Mouse (Mus musculus): ENCODE data around the gene Gm6899. TPM values are rescaled to one million over a fixed set of nuclear protein-coding genes. Genes with fewer than 3 reads are reported as not detected.
A peak's percentile ranks its signal among the peaks of the same experiment; 100 is the strongest.

Gene Gm6899
- not detected in 2 replicates for polyA plus RNA-seq (2014; fragmentation: Nextera tagmentation; extraction: Ambion mirVana)

DNA sequence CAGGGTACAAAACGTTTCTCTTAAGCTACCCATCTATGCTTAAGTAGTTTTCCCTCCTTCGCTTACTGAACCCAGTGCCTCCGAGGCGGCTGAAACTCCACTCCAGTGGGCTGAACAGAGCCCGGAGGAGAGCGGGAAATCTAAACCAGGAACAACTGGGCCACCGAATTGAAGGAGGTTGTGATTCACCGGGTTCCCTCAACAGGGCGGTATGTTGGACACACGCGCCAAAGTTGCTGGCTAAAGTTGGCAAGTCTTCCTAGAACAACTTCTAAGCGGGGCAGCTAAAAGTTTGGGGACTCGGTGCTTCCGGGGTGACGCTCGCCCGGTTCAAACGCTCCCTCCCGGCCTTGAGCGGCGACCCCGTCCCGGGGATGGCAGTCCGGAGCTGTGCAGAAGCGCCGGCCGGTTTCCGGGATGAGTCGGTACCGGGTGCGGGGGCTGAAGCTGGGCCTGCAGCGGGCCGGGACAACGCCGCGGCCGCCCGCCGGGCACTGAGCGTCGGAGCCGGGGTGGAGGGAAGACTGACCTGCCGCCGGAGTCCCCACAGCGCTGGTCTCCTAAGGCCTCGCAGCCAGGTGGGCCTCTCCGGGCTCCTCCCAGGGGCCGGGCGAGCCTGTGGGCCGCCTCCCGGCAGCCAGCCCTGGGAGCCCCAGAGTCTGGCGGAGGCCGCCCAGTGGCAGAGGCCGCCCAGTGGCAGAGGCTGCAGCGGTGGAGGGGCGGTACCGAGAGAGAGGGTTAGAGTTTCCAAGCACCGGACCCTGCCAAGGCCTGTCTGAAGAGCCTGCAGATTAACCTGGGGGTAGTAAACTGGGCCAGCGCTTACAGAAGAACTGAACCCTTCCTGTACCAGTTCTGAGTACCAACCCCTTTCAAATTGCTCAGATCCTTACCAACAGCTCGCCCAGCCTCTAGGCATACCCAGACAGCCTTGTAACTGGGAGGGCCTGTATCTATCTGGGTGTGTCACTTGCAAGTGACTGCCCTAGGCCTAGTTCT, at the start of gene Gm6899, which contains the start of gene Vrk2:
Gm6899 (plus strand) TSS at position 181 of the 999 bp plus-strand sequence.
Vrk2 (minus strand) TSS at position 939 of the 999 bp plus-strand sequence.
- Histone ChIP-seq H3K4me1 (ENCODE audit: control insufficient read depth, insufficient read depth, low read length) (peaks cover 7% of the 10 kb centered on the region; the same call in 1 of the 2 replicates), H3K27me3 (replicated peaks; ENCODE audit: control insufficient read depth, insufficient read depth, low read length) (no peaks in the 10 kb centered on the region), H3K4me3 (ENCODE audit: low read depth, low read length) (peak within 1 kb of the TSS; percentile 57), H3K27ac (ENCODE audit: low read depth, low read length) (peak within 1 kb of the TSS; percentile 48), H3K9me3 (replicated peaks; ENCODE audit: control insufficient read depth, low read length) (no peaks in the 10 kb centered on the region), H3K9ac (ENCODE audit: low read length) (peak within 1 kb of the TSS; percentile 76), H3K36me3 (ENCODE audit: control insufficient read depth, insufficient read depth, low read length) (no peaks in the 10 kb centered on the region), H3K4me2 (ENCODE audit: low read length) (peak within 1 kb of the TSS; percentile 89)
- DNase-seq (ENCODE audit: low spot score) (peak; percentile 79), ATAC-seq (peak; percentile 98)
- under 1% methylated on average over 56 of the region's 60 CpGs for WGBS

GRCm38 (mm10) chr11:26551551-26551950, 41.5 kb upstream of the Gm6899 start:
- H3K4me3 ChIP-seq (ENCODE audit: low read depth, low read length) = no peak overlapping the region
- H3K36me3 ChIP-seq (ENCODE audit: control insufficient read depth, insufficient read depth, low read length) = no peaks in the 10 kb centered on the region
- no peaks in the 10 kb centered on the region for H3K9me3 ChIP-seq (replicated peaks; ENCODE audit: control insufficient read depth, low read length)
- no peaks in the 10 kb centered on the region for H3K27me3 ChIP-seq (replicated peaks; ENCODE audit: control insufficient read depth, insufficient read depth, low read length)
- H3K4me1 ChIP-seq (ENCODE audit: control insufficient read depth, insufficient read depth, low read length) = no peaks in the 10 kb centered on the region
- DNase-seq (ENCODE audit: low spot score) = no peak
- H3K9ac ChIP-seq (ENCODE audit: low read length) = no peak overlapping the region
- no peak overlapping the region for H3K27ac ChIP-seq (ENCODE audit: low read depth, low read length)
- no peak for ATAC-seq
- H3K4me2 ChIP-seq (ENCODE audit: low read length) = no peak overlapping the region
- 91% methylated on average over 3 of the region's 3 CpGs for WGBS

- Histone ChIP-seq H3K36me3 (ENCODE audit: control insufficient read depth, insufficient read depth, low read length) (no peaks in the 10 kb centered on the region), H3K9me3 (replicated peaks; ENCODE audit: control insufficient read depth, low read length) (no peaks in the 10 kb centered on the region), H3K27ac (ENCODE audit: low read depth, low read length) (peak overlapping the region; percentile 71), H3K27me3 (replicated peaks; ENCODE audit: control insufficient read depth, insufficient read depth, low read length) (no peaks in the 10 kb centered on the region), H3K4me1 (ENCODE audit: control insufficient read depth, insufficient read depth, low read length) (no peaks in the 10 kb centered on the region; the same call in 1 of the 2 replicates), H3K4me3 (ENCODE audit: low read depth, low read length) (no peak overlapping the region), H3K4me2 (ENCODE audit: low read length) (no peak overlapping the region), H3K9ac (ENCODE audit: low read length) (no peak overlapping the region)
- DNase-seq (ENCODE audit: low spot score) = peak; percentile 78
- 52% methylated on average over 17 of the region's 17 CpGs for WGBS
- peak; percentile 82 for ATAC-seq
Observed at GRCm38 (mm10) chr11:26585409-26586366, 7.4 kb upstream of the Gm6899 start.

GRCm38 (mm10) chr11:26586367-26587183, 6.5 kb upstream of the Gm6899 start:
- H3K4me2 ChIP-seq (ENCODE audit: low read length) = no peak overlapping the region
- DNase-seq (ENCODE audit: low spot score) = peak; percentile 80
- H3K4me1 ChIP-seq (ENCODE audit: control insufficient read depth, insufficient read depth, low read length) = no peaks in the 10 kb centered on the region; the same call in 1 of the 2 replicates
- H3K27ac ChIP-seq (ENCODE audit: low read depth, low read length) = peak overlapping the region; percentile 62
- no peaks in the 10 kb centered on the region for H3K27me3 ChIP-seq (replicated peaks; ENCODE audit: control insufficient read depth, insufficient read depth, low read length)
- H3K36me3 ChIP-seq (ENCODE audit: control insufficient read depth, insufficient read depth, low read length) = no peaks in the 10 kb centered on the region
- H3K4me3 ChIP-seq (ENCODE audit: low read depth, low read length) = no peak overlapping the region
- peak; percentile 85 for ATAC-seq
- 68% methylated on average over 6 of the region's 6 CpGs for WGBS
- H3K9me3 ChIP-seq (replicated peaks; ENCODE audit: control insufficient read depth, low read length) = no peaks in the 10 kb centered on the region
- H3K9ac ChIP-seq (ENCODE audit: low read length) = no peak overlapping the region

DNA sequence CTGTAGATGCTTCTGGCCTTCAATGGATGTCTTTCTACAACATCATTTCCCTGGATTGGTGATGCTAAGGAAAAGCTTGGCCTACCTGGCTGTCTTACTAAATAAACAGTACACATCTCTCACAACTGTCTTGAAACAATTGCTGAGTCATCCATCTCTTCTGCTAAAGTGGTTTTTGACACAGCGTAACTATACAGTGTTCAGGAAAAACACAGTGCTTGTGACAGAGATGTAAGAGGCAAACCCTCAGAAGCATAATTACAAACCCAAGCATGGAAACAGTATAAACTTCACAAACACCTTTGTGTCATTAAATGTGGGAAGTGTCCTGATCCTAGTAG, 5.9 kb upstream of the Gm6899 start:
- Histone ChIP-seq H3K4me2 (ENCODE audit: low read length) (no peak overlapping the region), H3K9ac (ENCODE audit: low read length) (no peak overlapping the region), H3K36me3 (ENCODE audit: control insufficient read depth, insufficient read depth, low read length) (no peaks in the 10 kb centered on the region), H3K27me3 (replicated peaks; ENCODE audit: control insufficient read depth, insufficient read depth, low read length) (no peaks in the 10 kb centered on the region), H3K4me3 (ENCODE audit: low read depth, low read length) (no peak overlapping the region), H3K9me3 (replicated peaks; ENCODE audit: control insufficient read depth, low read length) (no peaks in the 10 kb centered on the region), H3K27ac (ENCODE audit: low read depth, low read length) (peak overlapping the region; percentile 29), H3K4me1 (ENCODE audit: control insufficient read depth, insufficient read depth, low read length) (no peaks in the 10 kb centered on the region; the same call in 1 of the 2 replicates)
- DNase-seq (ENCODE audit: low spot score) (no peak), ATAC-seq (no peak)
- 86% methylated on average over 1 of the region's 1 CpGs for WGBS

DNA sequence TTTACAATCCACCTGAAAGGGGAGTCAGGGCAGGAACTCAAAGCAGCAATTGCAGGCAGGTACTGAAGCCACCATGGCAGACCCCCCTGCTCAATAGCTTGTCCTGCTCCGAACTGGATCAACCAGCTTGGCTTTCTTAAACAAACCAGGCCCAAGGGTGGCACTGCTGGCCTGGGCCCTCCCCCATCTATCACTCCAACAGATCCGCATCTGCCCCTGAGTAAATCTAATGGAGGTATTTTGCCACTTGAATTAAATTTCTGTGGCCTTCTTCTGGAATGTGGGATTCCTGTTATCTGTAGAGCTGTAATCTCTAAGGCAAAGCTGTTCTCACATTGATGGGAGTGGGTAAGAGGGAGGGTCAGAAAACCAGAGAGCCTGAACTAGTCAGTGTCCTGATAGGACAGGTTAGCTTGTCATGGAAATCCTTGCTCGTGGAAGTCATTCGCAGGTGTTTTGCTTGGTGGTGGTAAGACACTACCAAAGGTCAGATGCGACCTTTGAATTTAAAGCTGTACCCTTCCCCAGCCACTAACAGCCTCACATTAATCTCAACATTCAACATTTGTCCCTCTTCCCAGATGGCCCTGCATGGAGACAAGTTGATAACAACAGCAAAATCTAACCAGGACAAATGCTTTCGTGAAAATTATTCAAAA, 517 bp upstream of the Gm6899 start:
- H3K9ac ChIP-seq (ENCODE audit: low read length) = peak overlapping the region; percentile 76
- H3K9me3 ChIP-seq (replicated peaks; ENCODE audit: control insufficient read depth, low read length) = no peaks in the 10 kb centered on the region
- H3K4me1 ChIP-seq (ENCODE audit: control insufficient read depth, insufficient read depth, low read length) = peaks cover 7% of the 10 kb centered on the region; the same call in 1 of the 2 replicates
- H3K36me3 ChIP-seq (ENCODE audit: control insufficient read depth, insufficient read depth, low read length) = no peaks in the 10 kb centered on the region
- H3K4me3 ChIP-seq (ENCODE audit: low read depth, low read length) = peak overlapping the region; percentile 57
- DNase-seq (ENCODE audit: low spot score) (no peak), ATAC-seq (0 out of 2 replicates have a peak, but pooled peaks have one; percentile 1)
- WGBS = 29% methylated on average over 6 of the region's 6 CpGs
- H3K27ac ChIP-seq (ENCODE audit: low read depth, low read length) = 0 out of 2 replicates have a peak overlapping the region, but pooled peaks have one; percentile 5
- no peaks in the 10 kb centered on the region for H3K27me3 ChIP-seq (replicated peaks; ENCODE audit: control insufficient read depth, insufficient read depth, low read length)
- H3K4me2 ChIP-seq (ENCODE audit: low read length) = peak overlapping the region; percentile 89

GRCm38 (mm10) chr11:26594487-26594886, 1.4 kb downstream of the Gm6899 start:
- WGBS = 69% methylated on average over 1 of the region's 1 CpGs
- no peaks in the 10 kb centered on the region for H3K36me3 ChIP-seq (ENCODE audit: control insufficient read depth, insufficient read depth, low read length)
- peaks cover 7% of the 10 kb centered on the region; the same call in 1 of the 2 replicates for H3K4me1 ChIP-seq (ENCODE audit: control insufficient read depth, insufficient read depth, low read length)
- H3K9me3 ChIP-seq (replicated peaks; ENCODE audit: control insufficient read depth, low read length) = no peaks in the 10 kb centered on the region
- H3K4me3 ChIP-seq (ENCODE audit: low read depth, low read length) = no peak overlapping the region
- H3K9ac ChIP-seq (ENCODE audit: low read length) = no peak overlapping the region
- no peak for ATAC-seq
- H3K27ac ChIP-seq (ENCODE audit: low read depth, low read length) = no peak overlapping the region
- no peak overlapping the region for H3K4me2 ChIP-seq (ENCODE audit: low read length)
- no peaks in the 10 kb centered on the region for H3K27me3 ChIP-seq (replicated peaks; ENCODE audit: control insufficient read depth, insufficient read depth, low read length)
- DNase-seq (ENCODE audit: low spot score) = no peak

All from forebrain, embryonic 14.5 days (tissue).